12 mouse cellular contexts compared by ENCODE assay signal in genomic region chr19:27992800-27993199, GRCm38 (mm10).
"Had no signal": no experiment of that assay in that cellular context is flagged by ENCODE, and none has a peak within 500 bp of the region (broad histone marks: within the 10 kb centered on the region; RNA-seq: fewer than 3 reads in every experiment).

No protein-coding gene starts in this region.

- H3K27me3 ChIP-seq: liver, embryonic 13.5 days; lung, embryonic 15.5 days; midbrain, embryonic 13.5 days had no signal

- H3K4me3 ChIP-seq: layer of hippocampus, adult 2 months; limb, embryonic 10.5 days; liver, embryonic 13.5 days; lung, embryonic 15.5 days; midbrain, embryonic 13.5 days had no signal

- H3K27ac ChIP-seq: layer of hippocampus, adult 2 months; limb, embryonic 10.5 days; liver, embryonic 13.5 days; lung, embryonic 15.5 days; midbrain, embryonic 13.5 days; stomach, postnatal 0 days had no signal

- H3K9ac ChIP-seq: liver, embryonic 13.5 days; liver, postnatal 0 days; lung, embryonic 15.5 days; midbrain, embryonic 13.5 days had no signal

- DNase-seq: kidney, adult 18-20 months; kidney, postnatal 10 days; kidney, postnatal 4 days; liver, embryonic 13.5 days; liver, postnatal 0 days; right cerebral cortex, postnatal 14 days; thymus, postnatal 4 days had no signal

- ATAC-seq: liver, postnatal 0 days; midbrain, embryonic 13.5 days had no signal

- H3K9me3 ChIP-seq: limb, embryonic 10.5 days; liver, embryonic 13.5 days; lung, embryonic 15.5 days; midbrain, embryonic 13.5 days had no signal

- H3K4me2 ChIP-seq: liver, embryonic 13.5 days; lung, embryonic 15.5 days; midbrain, embryonic 13.5 days had no signal

- H3K36me3 ChIP-seq: limb, embryonic 10.5 days; liver, embryonic 13.5 days; lung, embryonic 15.5 days; midbrain, embryonic 13.5 days had no signal

- H3K4me1 ChIP-seq: limb, embryonic 10.5 days; liver, embryonic 13.5 days; lung, embryonic 15.5 days had no signal
